Mouse (Mus musculus) MEL (cell line): ENCODE results near the gene Serinc5. TPM values are rescaled to one million over a fixed set of nuclear protein-coding genes. Genes with fewer than 3 reads are reported as not detected.

Source experiments
- DNase-seq: peaks from one replicate; pipeline ENCODE4 v3.0.0; 2011; ENCODE audit warnings: low read depth, low spot score
- H3K27ac ChIP-seq: 2 replicates; pipeline ENCODE4 v1.5.1; 2012; ENCODE audit warnings: low read depth, mild to moderate bottlenecking, control low read depth, low read length, moderate library complexity; ENCODE audit not compliant: control insufficient read depth
- H3K27me3 ChIP-seq, 2 experiments: fragments of 150-350 bp in 1 of 2; sonication (generic) in 1 of 2; 2 replicates each; pipeline ENCODE4 v1.6.1; 2012; ENCODE audit warnings: low read length in 2 of 2, mild to moderate bottlenecking in 2 of 2, improper control_type of control experiment in 1 of 2, moderate library complexity in 1 of 2; ENCODE audit not compliant: insufficient read depth in 2 of 2, control insufficient read depth in 1 of 2
- H3K36me3 ChIP-seq, 2 experiments: 2 replicates each; pipeline ENCODE4 v1.6.1; 2012 to 2014; ENCODE audit warnings: low read length in 2 of 2, improper control_type of control experiment in 1 of 2, inconsistent platforms in 1 of 2, mild to moderate bottlenecking in 1 of 2; ENCODE audit not compliant: insufficient read depth in 2 of 2, control insufficient read depth in 1 of 2
- H3K4me1 ChIP-seq, 2 experiments: fragments of 150-350 bp in 1 of 2; sonication (generic) in 1 of 2; 2 replicates each; pipeline ENCODE4 v1.6.1; 2012; ENCODE audit warnings: low read length in 2 of 2, improper control_type of control experiment in 1 of 2, mild to moderate bottlenecking in 1 of 2; ENCODE audit not compliant: insufficient read depth in 2 of 2, control insufficient read depth in 1 of 2
- H3K4me3 ChIP-seq, 2 experiments: fragments of 150-350 bp in 1 of 2; sonication (generic) in 1 of 2; 2 replicates each; pipeline ENCODE4 v1.5.1; 2012; ENCODE audit warnings: low read depth in 2 of 2, low read length in 2 of 2, mild to moderate bottlenecking in 2 of 2, moderate library complexity in 2 of 2, control low read depth in 1 of 2, improper control_type of control experiment in 1 of 2; ENCODE audit not compliant: control insufficient read depth in 1 of 2, insufficient read depth in 1 of 2
- H3K79me2 ChIP-seq: 2 replicates; pipeline ENCODE4 v1.6.1; 2012; ENCODE audit warnings: mild to moderate bottlenecking, low read length, moderate library complexity; ENCODE audit not compliant: control insufficient read depth, poor library complexity, insufficient read depth
- H3K9ac ChIP-seq: 2 replicates; pipeline ENCODE4 v1.6.1; 2012; ENCODE audit warnings: low read depth, mild to moderate bottlenecking, control low read depth, low read length, moderate library complexity; ENCODE audit not compliant: control insufficient read depth, poor library complexity, severe bottlenecking
- H3K9me3 ChIP-seq: fragments of 150-350 bp; sonication (generic); replicated peaks from 2 replicates; pipeline ENCODE4 v1.6.1; 2012; ENCODE audit warnings: mild to moderate bottlenecking, low read length, improper control_type of control experiment, moderate library complexity; ENCODE audit not compliant: insufficient read depth
- CHD1 ChIP-seq: IDR thresholded peaks from 2 replicates; pipeline ENCODE4 v1.6.1; 2012; ENCODE audit warnings: low read depth, mild to moderate bottlenecking, inconsistent platforms, low read length, improper control_type of control experiment
- CTCF ChIP-seq, 3 experiments: IDR thresholded peaks in 2 of 3; conservative IDR thresholded peaks in 1 of 3; 2 replicates each; pipeline ENCODE4 v1.5.1; 2011 to 2012; ENCODE audit warnings: low read length in 3 of 3, low read depth in 2 of 3, mild to moderate bottlenecking in 2 of 3, improper control_type of control experiment in 1 of 3, inconsistent platforms in 1 of 3, mixed read lengths in 1 of 3, moderate library complexity in 1 of 3; ENCODE audit not compliant: control insufficient read depth in 1 of 3, insufficient read depth in 1 of 3, poor library complexity in 1 of 3, severe bottlenecking in 1 of 3
- E2F4 ChIP-seq: IDR thresholded peaks from 2 replicates; pipeline ENCODE4 v1.6.1; 2011; ENCODE audit warnings: low read depth, low read length, improper control_type of control experiment, borderline replicate concordance
- HCFC1 ChIP-seq: IDR thresholded peaks from 2 replicates; pipeline ENCODE4 v1.6.1; 2012; ENCODE audit warnings: low read depth, mild to moderate bottlenecking, inconsistent platforms, low read length, improper control_type of control experiment, moderate library complexity
- KAT2A ChIP-seq: conservative IDR thresholded peaks from 2 replicates; pipeline ENCODE4 v1.6.1; 2012; ENCODE audit warnings: low read depth, low read length, improper control_type of control experiment, inconsistent platforms
- MAX ChIP-seq: IDR thresholded peaks from 2 replicates; pipeline ENCODE4 v1.6.1; 2011; ENCODE audit warnings: low read length, improper control_type of control experiment
- MXI1 ChIP-seq: IDR thresholded peaks from 2 replicates; pipeline ENCODE4 v1.6.1; 2011; ENCODE audit warnings: mild to moderate bottlenecking, low read depth, low read length, improper control_type of control experiment
- MYC ChIP-seq: IDR thresholded peaks from 2 replicates; pipeline ENCODE4 v1.6.1; 2011; ENCODE audit warnings: low read depth, mild to moderate bottlenecking, low read length, improper control_type of control experiment, moderate library complexity
- NELFE ChIP-seq: IDR thresholded peaks from 2 replicates; pipeline ENCODE4 v1.6.1; 2011; ENCODE audit warnings: low read depth, low read length, improper control_type of control experiment
- NRF1 ChIP-seq: IDR thresholded peaks from 2 replicates; pipeline ENCODE4 v1.6.1; 2014; ENCODE audit warnings: low read depth, mild to moderate bottlenecking, inconsistent platforms, low read length, improper control_type of control experiment, moderate library complexity; ENCODE audit not compliant: poor library complexity, insufficient read depth, severe bottlenecking
- POLR2A ChIP-seq, 2 experiments: IDR thresholded peaks; 2 replicates each; pipeline ENCODE4 v1.6.1; 2011 to 2012; ENCODE audit warnings: low read length in 2 of 2, mild to moderate bottlenecking in 2 of 2, control low read depth in 1 of 2, improper control_type of control experiment in 1 of 2, low read depth in 1 of 2, moderate library complexity in 1 of 2; ENCODE audit not compliant: control insufficient read depth in 1 of 2, insufficient read depth in 1 of 2, poor library complexity in 1 of 2
- RAD21 ChIP-seq: IDR thresholded peaks from 2 replicates; pipeline ENCODE4 v1.6.1; 2011; ENCODE audit warnings: mild to moderate bottlenecking, low read depth, low read length, improper control_type of control experiment
- SIN3A ChIP-seq: IDR thresholded peaks from 2 replicates; pipeline ENCODE4 v1.6.1; 2012; ENCODE audit warnings: low read length, improper control_type of control experiment, inconsistent platforms
- TAL1 ChIP-seq: IDR thresholded peaks from 2 replicates; pipeline ENCODE4 v1.6.1; 2012; ENCODE audit warnings: mild to moderate bottlenecking, inconsistent platforms, low read length, moderate library complexity, mixed read lengths
- ZKSCAN1 ChIP-seq: IDR thresholded peaks from 2 replicates; pipeline ENCODE4 v1.6.1; 2012; ENCODE audit warnings: low read depth, mild to moderate bottlenecking, inconsistent platforms, low read length, improper control_type of control experiment, moderate library complexity
- ZMIZ1 ChIP-seq: IDR thresholded peaks from 2 replicates; pipeline ENCODE4 v1.6.1; 2012; ENCODE audit warnings: low read depth, mild to moderate bottlenecking, inconsistent platforms, low read length, improper control_type of control experiment, moderate library complexity
- polyA plus RNA-seq, 2 experiments: library from polyadenylated mRNA; stranded (reverse) in 1 of 2; unstranded in 1 of 2; fragments of >175 nt in 1 of 2; fragments of >200 nt in 1 of 2; gene quantifications; 2 replicates each; pipeline versions ENCODE4 v1.2.1 to v1.2.4; 2012; ENCODE audit warnings: low replicate concordance in 2 of 2, low read depth in 1 of 2; ENCODE audit not compliant: insufficient read length in 2 of 2, insufficient read depth in 1 of 2, missing spikeins in 1 of 2
- total RNA-seq: library from RNA; depleted of rRNA; stranded (reverse); fragments of 300-350 nt; gene quantifications from 2 replicates; pipeline ENCODE4 v1.2.3, GENCODE M21; 2012

Serinc5 gene
- total and polyA plus RNA-seq, 3 experiments, result 4.0 to 8.8 TPM; not detected in 1

GRCm38 (mm10) chr13:92675308-92675707 is 64.4 kb downstream of the Serinc5 start:
- H3K9ac ChIP-seq, result no peak overlapping the region
- no peak for DNase-seq
- no peak for TF ChIP-seq CTCF (IDR thresholded peaks at IDR 0.05 in 2 of 3, conservative IDR thresholded peaks at IDR 0.05 in 1 of 3; ENCODE audit: control insufficient read depth in 1 of 3, insufficient read depth in 1 of 3, low read depth in 2 of 3, low read length in 3 of 3, poor library complexity in 1 of 3, severe bottlenecking in 1 of 3)
- TF ChIP-seq MAX, result no peak
- TF ChIP-seq MXI1, result no peak
- no peak for TF ChIP-seq POLR2A (IDR thresholded peaks at IDR 0.05; ENCODE audit: control insufficient read depth in 1 of 2, insufficient read depth in 1 of 2, low read depth in 1 of 2, low read length in 2 of 2, poor library complexity in 1 of 2)
- TF ChIP-seq MYC, result no peak
- no peak for TF ChIP-seq SIN3A
- no peak for TF ChIP-seq TAL1
- TF ChIP-seq NRF1, result no peak
- no peak for TF ChIP-seq RAD21
- TF ChIP-seq ZKSCAN1, result no peak
- no peak for TF ChIP-seq CHD1
- TF ChIP-seq E2F4, result no peak
- no peak for TF ChIP-seq NELFE
- TF ChIP-seq, all 39 proteins: peak for 0
- H3K27ac ChIP-seq, result no peak overlapping the region
- no peaks in the 10 kb centered on the region for H3K79me2 ChIP-seq
- no peaks in the 10 kb centered on the region for H3K9me3 ChIP-seq
- H3K27me3 ChIP-seq, result no peaks in the 10 kb centered on the region
- H3K36me3 ChIP-seq, result no peaks in the 10 kb centered on the region
- H3K4me1 ChIP-seq, result no peaks in the 10 kb centered on the region
- H3K4me3 ChIP-seq, result no peak overlapping the region

GRCm38 (mm10) chr13:92675897-92676584 is 65.2 kb downstream of the Serinc5 start:
- H3K36me3 ChIP-seq, result no peaks in the 10 kb centered on the region
- no peak for TF ChIP-seq HCFC1
- no peak for TF ChIP-seq ZMIZ1
- no peak for TF ChIP-seq KAT2A
- no peak for TF ChIP-seq NELFE
- no peaks in the 10 kb centered on the region for H3K27me3 ChIP-seq
- no peak overlapping the region for H3K27ac ChIP-seq
- no peaks in the 10 kb centered on the region for H3K79me2 ChIP-seq
- no peak overlapping the region for H3K9ac ChIP-seq
- H3K4me1 ChIP-seq, result no peaks in the 10 kb centered on the region
- H3K4me3 ChIP-seq, result no peak overlapping the region
- no peak for DNase-seq
- no peaks in the 10 kb centered on the region for H3K9me3 ChIP-seq
